Mouse (Mus musculus) embryonic fibroblast, embryonic 13.5 days (primary cell): Measurements from ENCODE around the gene H2afy.
"Not testable (repeated sequence)": the region's sequence is repeated elsewhere in the genome, so short reads cannot be mapped to it uniquely, and the experiment has no call there.

Experiments used
- CTCF ChIP-seq: IDR thresholded peaks from 2 replicates; pipeline ENCODE4 v1.5.1; 2011; ENCODE audit warnings: mild to moderate bottlenecking, control low read depth, low read length, moderate library complexity, borderline replicate concordance; ENCODE audit not compliant: insufficient read depth
- POLR2A ChIP-seq: IDR thresholded peaks from 2 replicates; pipeline ENCODE4 v1.6.1; 2011; ENCODE audit warnings: low read depth, mild to moderate bottlenecking, control low read depth, low read length, moderate library complexity

DNA sequence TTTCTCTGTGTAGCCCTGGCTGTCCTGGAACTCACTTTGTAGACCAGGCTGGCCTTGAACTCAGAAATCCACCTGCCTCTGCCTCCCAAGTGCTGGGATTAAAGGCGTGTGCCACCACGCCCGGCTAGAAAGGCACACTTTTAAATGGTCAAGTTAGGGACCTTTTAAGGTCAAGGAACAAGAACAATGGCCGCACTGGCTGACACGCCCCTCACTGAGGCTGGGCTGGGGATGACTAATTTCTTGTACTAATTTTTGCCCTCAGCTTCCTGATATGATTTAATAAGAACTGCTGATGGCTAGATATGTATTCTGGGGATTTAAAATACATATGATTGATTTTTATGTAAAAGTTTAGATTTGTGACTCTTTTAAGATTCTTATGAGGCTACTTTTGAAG lies 108.2 kb downstream of the H2afy start:
- not testable (repeated sequence) for TF ChIP-seq CTCF, POLR2A
